Mouse (Mus musculus) layer of hippocampus, adult 11-12 months (tissue): ENCODE data around the gene D10Wsu102e.

Source experiments
- DNase-seq: peaks from one replicate; pipeline ENCODE4 v3.0.0; 2022; ENCODE audit warnings: low spot score

The D10Wsu102e gene

DNA sequence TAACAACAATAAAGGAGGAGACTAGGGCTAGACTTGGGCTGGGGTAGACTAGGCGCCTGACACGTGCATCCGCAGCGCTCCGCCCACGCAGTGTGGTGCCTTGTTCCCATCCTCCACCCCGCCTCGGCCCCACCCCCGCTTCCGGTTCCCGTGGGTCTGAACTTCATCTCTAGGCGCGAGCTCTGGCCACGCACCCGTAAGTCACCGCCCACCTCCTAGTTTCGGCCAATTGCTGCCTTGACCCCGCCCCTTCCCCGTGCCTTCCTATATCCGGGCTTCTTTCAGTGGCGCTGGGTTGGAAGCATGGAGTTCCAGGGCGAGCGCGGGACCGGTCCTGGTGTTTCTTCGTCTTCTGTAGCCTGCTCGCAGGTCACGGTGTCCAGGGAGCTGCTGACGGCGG, at the start of gene D10Wsu102e:
D10Wsu102e (plus strand) TSS at position 266 of the 400 bp plus-strand sequence.
- peak; percentile 98 for DNase-seq

DNA sequence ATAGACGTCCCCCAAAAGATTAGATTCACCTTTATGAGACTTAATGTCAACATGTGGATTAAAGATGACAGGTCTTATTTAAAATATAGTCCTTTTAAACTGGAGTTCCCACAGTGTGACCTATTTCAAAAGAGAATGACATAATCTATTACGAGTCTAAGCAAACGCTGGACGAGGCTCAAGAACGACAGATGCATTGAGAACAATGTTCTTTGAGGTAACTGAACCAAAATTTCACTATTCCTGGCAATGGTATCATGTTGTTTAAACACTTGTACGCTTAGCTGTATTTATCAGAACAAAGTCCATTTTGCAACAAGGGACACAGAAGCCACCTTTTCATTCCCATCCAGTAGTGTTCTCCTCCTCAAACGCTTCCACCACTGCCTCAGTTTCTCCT, 49.7 kb upstream of the D10Wsu102e start:
- DNase-seq = no peak

DNA sequence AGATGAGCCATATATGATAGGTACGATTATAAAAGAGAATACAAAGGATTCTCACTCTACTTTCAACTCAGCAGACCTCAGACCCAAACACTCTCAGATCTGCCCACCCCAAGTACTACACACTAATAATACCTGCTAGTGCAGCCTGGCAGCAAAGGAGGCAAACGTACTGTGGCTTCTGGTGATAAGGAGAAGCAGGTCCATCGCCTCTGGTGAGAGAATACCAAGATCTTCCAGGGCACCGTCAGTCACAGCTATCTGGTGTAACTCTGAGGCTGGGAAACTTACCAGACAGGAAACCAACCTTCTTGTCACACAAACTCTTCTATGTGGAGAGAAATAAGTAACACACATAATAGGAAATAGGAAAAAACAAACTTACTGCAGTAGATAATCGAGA, 47.0 kb upstream of the D10Wsu102e start:
- no peak for DNase-seq

DNA sequence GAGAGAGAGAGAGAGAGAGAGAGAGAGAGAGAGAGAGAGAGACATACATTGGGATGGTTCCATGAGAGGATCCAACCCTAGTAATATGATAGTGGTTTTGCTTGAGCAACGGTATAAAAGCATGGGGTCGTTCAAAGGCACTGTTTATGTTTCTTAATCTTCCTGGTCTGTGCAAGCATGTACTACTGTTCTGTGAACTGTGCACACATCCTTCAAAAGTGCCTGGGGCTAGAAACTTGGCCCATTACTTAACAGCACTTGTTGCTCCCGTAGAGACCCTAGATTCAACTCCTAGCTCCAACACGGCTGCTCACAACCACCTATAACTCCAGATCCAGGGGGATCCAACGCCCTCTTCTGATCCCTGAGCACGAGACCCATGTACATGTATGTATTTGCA, 39.6 kb upstream of the D10Wsu102e start:
- no peak for DNase-seq

DNA sequence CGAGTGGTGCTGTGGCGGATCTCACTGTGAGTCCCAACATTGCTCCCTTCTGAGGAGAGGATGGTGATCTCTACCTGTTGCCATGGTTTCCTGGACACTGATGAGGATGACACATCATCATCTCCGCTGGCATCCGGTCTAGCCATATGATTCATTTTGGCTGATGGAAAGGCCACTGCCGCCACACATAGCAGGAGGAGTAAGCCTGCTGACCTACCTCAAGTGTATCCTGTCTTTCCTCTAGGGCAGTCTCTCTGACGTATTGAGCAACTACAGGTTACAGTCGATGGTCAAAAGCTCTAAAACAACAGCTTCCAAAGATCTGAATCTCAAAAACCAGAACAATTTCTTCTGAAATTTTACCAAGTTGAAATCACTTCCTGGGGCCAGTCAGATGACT, 39.2 kb upstream of the D10Wsu102e start:
- peak; percentile 43 for DNase-seq

DNA sequence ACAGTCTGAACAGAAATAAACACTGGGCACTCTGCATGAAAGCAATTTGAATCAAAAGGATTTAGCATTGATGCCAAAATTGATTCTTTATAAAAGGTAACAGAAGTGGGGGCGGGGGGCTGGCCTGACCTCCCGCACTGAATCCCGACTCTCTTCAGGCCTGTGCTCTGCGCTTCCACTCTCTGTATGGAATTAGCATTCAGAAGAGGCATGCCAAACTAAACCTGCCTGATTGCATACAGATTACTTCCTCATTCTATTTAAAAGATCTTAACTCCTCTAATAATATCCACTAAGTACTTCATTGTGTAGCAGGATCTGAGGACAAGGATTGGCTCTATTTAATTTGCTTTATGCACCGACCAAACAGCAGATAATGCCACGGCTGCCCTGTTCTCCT, 38.5 kb upstream of the D10Wsu102e start:
- no peak for DNase-seq

DNA sequence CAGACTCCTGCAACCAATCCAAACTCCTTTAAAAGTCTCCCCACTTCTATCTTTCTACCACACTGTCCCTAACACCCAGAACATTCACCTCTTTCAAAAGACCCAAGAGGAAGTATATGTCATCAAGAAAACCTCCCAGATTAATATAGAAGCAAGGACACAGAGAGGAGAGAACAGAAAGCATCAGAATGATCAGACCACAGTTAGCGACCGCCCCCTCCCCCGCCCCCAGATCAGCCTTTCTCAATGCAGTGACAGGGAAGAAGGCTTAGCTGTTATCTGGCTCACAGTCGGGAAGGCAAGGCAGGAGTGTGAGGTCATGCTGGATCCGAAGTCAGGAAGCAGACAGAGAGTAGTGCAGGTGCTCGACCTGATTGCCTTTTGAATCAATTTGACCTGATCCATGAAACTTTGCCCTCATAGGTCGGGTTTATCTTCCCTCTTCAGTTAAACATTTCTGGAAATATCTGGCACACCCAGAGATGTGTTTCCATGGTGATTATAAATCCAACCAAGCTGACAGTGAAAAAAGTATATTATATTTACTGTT, 37.4 kb upstream of the D10Wsu102e start:
- DNase-seq = no peak

DNA sequence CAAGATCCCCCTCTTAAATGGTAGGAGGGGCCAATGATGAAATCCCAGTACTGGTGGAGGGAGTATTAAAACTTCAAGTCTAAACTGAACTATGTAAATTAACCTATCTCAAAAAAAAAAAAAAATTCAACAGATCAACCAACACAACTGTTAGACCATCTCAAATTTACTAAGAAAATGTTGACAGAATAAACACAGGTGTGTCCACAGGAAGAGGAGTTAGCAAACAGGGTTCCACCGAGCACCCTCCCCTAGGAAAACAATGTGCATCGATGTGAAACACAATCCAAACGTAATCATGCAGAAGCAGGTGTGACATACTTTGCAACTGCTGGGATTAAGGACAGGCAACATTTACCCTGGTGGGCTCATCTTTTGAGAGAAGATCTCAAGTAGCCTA, 35.1 kb upstream of the D10Wsu102e start:
- no peak for DNase-seq

DNA sequence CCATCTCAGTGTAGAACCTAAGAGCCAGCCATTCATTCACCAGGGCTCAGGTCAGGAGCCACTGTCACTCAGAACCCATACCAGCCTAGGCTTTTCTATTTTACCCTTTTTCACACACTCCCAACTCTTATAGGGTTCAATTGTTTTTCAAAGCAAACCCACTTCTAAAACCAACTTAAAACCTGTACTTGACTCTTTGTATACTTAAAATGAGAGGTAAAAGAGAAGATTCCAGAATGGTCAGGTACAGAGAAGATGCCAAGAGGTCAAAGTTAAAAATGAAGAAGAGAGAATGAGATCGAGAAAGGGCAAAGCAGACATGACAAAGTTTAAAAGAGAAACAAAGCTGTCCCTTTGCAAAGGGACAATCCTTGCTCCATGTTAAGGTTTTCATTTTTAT, 34.1 kb upstream of the D10Wsu102e start:
- no peak for DNase-seq

DNA sequence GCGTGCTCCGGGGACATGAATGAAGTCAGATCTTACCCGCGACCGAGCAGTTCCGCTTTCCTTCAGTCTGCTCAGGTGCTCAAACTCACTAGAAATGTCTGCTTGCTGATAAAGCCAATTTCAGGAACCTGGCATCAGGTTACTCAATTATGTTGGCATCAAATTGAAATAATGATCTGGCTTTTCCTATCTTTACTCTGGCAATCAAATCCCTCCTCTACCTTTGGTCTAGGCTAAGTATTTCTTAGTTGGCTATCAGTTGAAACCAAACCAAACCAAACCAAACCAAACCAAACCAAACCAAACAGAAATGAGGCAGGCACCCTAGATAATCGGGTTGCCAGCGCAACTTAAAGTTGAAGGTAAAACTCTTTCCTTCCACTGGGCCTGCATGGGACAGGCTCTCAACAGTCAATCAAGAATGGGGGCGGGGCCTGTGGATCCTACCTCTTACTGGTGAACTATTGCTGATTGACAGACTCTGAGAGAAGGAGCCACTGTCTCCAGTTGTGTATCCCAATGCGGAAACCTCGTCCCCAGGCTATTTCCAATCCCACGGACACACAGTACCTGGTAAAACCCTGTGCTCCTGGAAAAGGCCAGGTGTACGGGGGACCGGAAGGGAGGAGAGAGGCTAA, 33.3 kb upstream of the D10Wsu102e start:
- no peak for DNase-seq

DNA sequence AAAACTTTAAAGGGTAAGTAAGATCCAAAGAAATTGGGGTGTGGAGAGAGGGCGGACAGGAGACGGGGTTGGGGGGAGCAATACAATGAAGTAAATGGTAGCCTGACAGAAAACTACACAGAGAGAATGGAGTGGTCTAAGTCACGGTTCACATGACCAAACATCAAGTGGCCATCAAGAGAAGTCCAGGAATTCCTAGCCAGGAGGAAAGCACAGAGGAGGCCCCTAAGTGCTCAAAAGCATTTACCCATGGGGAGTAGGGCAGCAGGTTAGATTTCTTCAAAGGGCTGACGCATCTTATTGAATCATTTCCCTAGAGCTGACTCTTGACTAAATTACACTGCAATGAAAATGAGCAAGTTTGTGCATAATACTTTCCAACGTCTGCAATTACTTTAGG, 31.2 kb upstream of the D10Wsu102e start:
- no peak for DNase-seq

DNA sequence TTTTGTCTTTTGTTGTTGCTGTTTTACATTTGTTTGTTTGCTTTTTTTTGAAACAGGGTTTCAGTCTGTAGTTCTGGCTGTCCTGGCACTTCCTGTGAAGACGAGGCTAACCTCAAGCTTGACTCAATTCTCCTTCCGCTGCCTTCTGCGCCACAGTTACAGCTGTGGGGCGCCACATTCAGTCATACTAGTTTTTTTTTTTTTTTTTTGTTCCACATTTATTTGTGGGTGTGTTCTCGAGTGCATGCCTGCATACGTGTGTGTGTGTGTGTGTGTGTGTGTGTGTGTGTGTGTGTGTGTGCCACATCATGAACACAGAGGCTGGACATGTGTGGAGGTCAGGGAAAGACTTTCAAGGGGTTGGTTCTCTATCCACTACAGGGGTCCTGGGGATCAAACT, 29.7 kb upstream of the D10Wsu102e start:
- DNase-seq = no peak

DNA sequence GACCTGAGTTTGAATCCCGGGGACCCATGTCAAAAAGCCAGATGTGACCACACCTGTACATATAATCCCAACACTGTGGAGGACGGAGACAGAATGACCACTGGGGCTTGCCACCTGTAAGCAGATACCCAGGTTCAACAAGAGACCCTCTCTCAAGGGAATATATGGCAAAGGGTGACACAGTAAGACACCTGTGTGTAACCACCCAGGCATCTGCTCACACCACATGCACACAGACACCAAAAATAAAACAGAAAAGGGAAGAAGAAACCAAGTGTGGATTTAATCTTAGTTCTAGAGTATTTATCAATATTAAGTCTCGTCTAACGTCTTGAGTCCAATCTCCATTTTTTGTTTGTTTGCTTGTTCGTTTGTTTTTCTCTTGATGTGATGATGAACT, 28.2 kb upstream of the D10Wsu102e start:
- no peak for DNase-seq

DNA sequence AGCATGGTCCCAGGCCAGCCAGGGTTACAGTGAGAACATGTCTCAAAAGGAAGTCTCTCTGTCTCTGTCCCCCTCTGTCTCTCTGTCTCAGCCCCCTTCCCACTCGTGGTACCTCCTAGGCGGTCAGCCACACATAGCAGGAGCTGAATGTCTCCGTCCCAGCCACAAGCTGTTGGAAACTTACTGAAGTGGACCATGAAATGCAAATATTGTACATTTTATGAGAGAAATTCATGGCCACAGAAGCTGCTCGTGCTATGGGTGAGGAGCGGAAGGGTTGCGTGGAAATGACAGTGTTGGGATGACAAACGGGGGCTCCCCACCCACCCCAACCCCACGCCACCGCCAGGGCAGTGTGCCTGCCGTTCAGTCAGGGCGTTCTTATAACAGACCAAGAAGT, 27.4 kb upstream of the D10Wsu102e start:
- DNase-seq = no peak

DNA sequence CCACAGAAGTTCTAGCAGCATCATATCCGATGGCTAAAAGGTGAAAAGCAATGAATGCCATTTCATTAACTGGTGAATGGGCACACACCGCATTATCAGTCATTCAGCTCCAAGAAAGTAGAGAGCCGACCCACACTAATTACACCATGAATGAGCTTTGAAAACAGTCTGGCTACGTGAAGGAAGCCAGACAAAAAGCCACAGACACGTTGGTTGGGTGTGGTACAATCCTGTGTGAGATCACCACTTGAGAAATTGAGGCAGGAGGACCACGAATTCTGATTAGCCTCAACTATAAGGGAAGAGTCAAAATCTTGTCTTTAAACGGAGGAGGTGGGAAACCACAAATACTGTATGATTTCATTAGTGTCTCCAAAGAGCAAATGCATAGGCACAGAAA, 23.7 kb upstream of the D10Wsu102e start:
- no peak for DNase-seq

DNA sequence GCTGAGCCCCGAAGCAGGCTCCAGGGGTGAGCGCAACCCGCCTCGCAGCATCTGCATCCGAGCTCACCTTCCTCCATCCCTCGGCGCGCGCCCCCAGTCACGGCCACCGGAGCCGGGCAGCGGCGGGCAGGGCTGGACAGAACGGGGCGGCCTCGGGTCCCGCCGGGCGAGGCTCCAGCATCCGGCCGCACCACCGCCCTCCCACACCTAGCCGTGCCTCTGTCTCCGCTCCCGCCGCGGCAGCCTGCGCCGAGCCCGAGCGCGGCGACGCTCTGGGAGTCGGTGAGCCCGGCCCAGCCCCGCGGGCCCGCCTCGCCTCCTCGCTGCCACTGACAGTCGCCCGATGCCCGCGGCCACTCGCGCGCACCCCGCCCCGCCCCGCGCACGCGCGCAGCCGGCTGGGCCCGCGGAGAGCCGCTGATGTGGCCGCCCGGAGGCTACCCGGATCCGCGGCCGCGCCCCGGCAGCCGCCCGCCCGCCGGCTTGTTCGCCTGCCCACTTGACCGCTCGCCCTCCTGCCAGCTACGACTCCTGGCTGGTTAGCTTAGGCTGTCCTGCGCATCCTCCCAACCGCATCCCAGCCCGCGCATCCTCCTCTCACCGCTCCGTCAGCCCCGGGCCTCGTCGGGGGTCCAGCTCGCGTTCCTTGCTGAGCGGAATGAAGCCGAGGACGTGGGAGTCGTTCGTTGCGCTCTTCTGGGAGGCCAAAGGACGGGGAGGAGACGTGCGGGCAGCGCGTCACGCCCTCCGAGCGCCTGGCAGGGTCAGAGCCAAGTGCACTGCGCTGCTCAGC, 22.7 kb upstream of the D10Wsu102e start, which contains the start of gene Slc41a2:
Slc41a2 (minus strand) TSS at position 724 of the 793 bp plus-strand sequence.
- peak; percentile 61 for DNase-seq

DNA sequence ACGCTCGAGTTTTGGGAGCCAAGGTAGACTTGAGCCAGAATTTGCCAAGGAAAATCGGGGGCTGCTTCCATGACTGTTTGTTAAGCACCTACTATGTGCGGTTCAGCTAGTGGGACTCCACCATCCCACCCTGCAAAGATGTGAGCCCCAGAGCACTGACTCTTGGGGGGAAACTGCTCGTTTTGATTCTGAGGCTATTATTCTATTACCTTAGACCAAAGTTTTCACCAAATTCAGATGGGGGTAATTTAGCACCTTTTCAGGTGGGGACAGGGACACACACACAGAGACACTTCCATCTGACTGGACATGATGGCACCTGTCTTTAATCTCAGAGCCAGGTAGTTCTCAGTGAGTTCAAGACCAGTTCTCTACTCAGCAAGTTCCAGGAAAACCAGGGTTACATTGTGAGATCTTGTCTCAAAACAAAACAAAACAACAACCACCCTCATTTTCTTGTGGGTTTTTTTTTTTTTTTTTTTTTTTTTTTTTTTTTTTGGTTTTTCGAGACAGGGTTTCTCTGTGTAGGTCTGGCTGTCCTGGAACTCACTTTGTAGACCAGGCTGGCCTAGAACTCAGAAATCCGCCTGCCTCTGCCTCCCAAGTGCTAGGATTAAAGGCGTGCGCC, 21.9 kb upstream of the D10Wsu102e start:
- no peak for DNase-seq

DNA sequence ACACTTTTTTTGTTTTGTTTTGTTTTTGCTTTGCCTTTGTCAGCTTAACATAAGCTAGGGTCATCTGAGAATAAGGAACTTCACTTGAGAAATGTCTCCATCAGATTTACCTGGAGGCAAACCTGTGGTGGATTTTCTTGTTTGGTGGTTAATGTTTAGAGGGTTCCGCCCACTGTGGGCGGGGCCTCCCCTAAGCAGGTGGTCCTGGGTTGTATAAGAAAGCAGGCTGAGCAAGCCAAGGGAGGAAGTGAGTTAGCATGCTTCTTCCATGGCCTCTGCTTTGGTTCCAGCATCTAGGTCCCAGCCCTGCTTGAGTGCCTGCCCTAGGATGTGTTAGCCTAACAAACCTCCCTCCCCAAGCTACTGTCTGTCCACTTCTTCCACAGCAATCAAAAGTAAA, 18.8 kb upstream of the D10Wsu102e start:
- no peak for DNase-seq

DNA sequence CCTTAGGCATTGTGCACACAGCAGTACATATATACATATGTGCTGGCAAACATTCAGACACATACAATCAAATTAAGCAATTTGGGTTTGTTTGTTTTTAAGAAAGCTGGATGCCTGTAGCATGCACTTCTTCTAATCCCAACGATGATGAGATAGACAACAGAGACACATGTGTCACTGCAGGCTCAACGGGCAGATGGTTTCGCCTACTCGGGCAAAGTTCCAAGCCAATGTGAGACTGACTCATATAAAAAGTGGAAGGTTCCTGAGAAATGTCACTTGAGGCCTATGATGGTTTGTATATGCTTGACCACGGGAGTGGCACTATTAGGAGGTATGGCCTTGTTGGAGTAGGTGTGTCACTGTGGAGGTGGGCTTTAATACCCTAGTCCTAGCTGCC, 16.9 kb upstream of the D10Wsu102e start:
- DNase-seq = peak; percentile 45

DNA sequence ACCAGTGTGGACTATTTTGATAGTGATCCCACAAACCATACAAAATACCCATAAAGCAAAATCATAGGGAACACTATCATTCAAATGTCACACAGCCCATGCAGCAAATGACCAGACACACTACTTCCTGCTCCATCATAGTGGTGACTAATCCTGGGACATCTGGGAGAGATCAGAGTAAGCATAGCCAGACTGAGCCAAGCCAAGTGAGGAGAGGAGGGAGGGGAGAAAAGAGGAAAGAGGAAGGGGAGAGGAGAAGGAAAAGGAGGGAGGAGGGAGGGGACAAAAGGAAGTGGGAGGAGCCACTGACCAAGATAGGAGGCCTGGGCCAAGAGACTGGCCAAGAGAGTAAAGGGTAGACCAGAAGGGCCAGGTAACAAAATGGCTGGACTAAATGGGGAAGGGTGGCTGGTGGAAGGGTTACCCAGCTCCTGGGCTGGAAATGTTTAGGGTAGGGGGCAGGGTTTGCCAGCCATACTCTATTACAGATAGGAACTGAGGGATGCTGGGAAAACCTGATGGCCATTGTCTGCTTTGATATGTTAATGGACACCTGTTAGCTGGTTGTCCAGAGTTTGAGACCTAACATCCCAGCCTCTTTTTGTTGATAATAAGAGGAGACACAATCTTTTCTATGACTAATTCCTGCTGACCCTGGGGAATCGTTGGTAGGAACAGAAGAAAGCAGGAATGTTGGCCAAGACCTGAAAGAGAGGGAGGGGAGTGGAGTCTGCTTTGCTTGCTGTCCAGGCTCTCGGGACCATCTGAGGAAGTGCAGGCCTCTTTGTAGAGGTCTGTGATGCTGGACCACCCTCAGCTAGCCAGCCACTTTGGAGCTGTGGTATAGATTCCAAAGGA, 16.0 kb upstream of the D10Wsu102e start:
- no peak for DNase-seq

DNA sequence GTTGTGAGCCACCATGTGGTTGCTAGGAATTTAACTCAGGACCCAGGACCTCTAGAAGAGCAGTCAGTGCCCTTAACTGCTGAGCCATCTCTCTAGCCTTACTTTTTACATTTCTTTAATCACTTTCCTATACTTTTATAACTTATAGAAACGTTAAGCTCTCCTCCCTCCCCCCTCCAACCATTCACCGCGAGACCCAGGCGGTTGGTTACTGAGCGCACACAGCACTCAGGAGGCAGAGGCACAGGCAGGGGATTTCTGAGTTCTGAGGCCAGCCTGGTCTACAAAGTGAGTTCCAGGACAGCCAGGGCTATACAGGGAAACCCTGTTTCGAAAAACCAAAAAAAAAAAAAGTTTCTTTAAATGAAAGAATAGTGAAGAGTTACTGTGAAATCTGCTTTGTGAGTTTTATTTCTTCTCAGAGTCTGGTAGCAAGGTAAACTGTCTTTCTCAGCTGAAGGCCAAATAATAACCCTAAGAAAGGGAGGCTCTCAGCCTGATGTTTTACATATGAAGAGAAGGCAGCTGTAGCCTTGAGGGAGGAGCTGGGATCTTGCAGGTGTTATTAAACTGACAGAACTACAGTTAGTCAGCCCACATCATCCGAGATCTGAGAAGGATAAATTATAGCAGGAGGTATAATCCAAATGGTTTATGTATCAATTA, 14.2 kb upstream of the D10Wsu102e start:
- no peak for DNase-seq

DNA sequence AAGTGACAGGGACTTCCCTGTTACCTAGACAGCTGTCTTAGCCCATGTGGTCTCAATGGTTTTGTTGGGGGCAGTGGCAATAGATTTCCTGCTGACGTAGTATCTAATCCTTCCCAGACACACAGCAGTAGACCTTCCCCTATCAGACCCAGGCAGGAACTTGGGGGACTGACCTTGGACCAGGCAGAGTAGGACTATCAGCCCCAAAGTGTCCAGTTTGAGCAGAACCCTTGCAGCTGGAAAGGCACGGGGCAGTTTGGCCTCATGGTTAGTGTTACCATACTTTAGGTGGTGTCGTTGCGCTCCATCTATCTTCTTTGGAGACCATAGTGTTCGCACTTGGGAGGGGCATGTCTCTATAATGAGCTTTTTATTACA, 13.7 kb upstream of the D10Wsu102e start:
- no peak for DNase-seq
